Mouse (Mus musculus) heart, postnatal 0 days (tissue): ENCODE data around the gene St3gal3.

Source experiments
- CTCF ChIP-seq: IDR thresholded peaks from 2 replicates; pipeline ENCODE4 v1.5.1; 2016; ENCODE audit warnings: antibody characterized with exemption, control low read depth, low read depth
- EP300 ChIP-seq: IDR thresholded peaks from 2 replicates; pipeline ENCODE4 v1.6.1; 2016; ENCODE audit warnings: antibody characterized with exemption, low read depth

DNA sequence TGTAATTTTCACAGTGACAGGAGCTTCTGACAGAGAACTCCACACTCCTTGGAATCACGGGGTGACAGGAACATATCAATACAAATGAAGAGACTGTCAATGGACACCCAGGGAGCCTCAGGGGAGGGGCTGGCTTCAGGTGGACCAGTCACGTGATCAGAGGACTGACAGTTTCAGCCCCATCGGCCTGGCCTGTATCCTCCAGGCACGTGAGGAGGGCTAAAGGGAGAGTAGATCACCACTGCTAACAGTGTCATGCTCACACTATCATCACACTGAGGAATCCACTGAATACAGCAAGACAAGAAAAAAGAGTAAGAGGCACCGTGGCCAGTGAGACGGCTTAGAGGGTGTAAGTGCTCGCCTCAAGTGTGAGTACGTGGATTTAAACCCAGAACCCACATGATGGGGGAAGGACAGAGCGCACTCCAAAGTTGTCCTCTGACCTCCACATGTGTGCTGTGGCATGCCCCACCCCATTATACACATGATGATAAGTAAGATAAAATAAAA is 124.0 kb downstream of the St3gal3 start:
- TF ChIP-seq CTCF (no peak), EP300 (no peak)
